Mouse (Mus musculus) thymus, postnatal 14 days (tissue): Measurements from ENCODE around the gene Erich6.
"Not testable (repeated sequence)": the region's sequence is repeated elsewhere in the genome, so short reads cannot be mapped to it uniquely, and the experiment has no call there.

Experiments
- DNase-seq: peaks from one replicate; pipeline ENCODE4 v3.0.0; 2021

The Erich6 gene

GRCm38 (mm10) chr3:58631693-58632092, 5.3 kb downstream of the Erich6 start:
- DNase-seq = no peak

DNA sequence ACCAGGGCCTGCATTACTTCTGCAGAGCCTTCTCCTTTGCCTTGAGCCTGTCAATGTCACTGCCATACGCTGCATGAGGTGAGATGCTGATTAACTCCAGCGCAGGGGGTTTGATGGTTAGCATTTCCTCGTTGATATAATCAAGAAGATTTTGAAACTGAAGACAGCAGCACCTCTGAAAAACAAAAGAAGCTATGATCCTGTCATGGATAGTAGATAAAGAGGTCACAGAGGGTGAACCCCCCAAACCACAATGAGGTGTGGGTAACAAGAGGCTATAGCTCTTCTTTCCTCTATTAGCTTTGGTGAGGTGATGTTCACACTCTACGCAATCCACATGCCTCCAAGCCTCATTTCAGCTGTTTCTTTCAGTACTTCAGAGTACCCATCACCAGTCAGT, 12.0 kb downstream of the Erich6 start:
- DNase-seq = no peak

GRCm38 (mm10) chr3:58622665-58623394, 14.2 kb downstream of the Erich6 start:
- no peak for DNase-seq

GRCm38 (mm10) chr3:58621066-58621465, 15.9 kb downstream of the Erich6 start:
- DNase-seq = no peak

DNA sequence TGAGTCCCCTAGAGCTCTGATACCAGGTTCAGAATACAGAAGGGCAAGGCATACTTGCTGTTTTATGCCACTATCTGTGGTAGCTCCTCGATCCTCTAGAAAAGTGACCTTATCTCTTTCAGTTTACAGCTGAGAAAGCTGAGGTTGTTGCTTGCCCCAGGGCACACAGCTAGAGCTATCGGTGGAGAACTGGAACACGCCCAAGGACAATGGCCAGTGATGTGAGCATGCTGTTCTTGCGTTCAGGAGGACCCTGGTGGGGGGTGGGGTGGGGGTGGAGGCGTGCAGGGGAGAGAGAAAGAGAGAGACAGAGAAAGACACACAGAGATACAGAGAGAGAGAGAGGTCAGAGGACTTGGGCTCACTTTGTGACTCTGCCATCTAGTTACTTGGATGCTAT, 27.0 kb downstream of the Erich6 start:
- no peak for DNase-seq

GRCm38 (mm10) chr3:58608506-58608905, 28.5 kb downstream of the Erich6 start:
- no peak for DNase-seq

DNA sequence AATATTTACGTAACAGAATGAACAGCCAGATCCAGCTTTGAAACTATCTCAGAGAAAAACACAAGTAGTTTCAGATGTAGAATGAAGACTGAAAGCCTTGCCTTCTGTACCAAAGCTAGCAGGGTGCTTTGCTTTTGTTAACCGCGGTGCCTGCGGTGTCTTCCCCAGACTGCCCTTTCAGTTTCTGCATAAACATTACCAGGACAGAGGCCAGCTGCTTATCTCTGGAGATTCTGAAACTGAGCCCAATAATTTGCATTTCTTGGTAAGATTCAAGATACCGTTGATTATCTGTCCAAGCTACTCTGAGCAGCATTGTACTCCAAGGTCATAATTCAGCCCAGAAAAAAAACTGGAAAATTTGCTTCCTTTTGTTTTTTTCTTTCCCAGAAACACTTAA, 43.4 kb downstream of the Erich6 start:
- no peak for DNase-seq

- DNase-seq = not testable (repeated sequence)
Observed at GRCm38 (mm10) chr3:58592666-58593065, 44.3 kb downstream of the Erich6 start.

DNA sequence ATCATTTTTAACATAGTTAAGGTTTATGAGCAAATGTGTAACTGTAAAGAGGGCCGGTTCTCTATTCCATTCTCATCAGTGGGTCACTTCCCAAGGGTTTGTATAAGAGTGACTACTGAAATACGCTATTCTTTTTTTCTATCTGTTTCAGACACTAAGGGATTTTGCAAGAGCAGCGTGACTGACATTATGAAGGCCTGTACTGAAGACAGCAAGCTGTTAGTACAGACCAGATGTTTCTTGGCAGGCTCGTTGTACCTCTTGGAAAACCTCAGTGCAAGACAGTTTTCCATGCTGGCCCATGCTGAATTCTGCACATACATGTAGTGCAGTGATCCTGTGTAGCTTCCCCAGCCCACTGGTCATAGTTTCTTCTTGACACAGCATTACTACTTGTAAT, 46.5 kb downstream of the Erich6 start:
- DNase-seq = not testable (repeated sequence)

- no peak for DNase-seq
Observed at GRCm38 (mm10) chr3:58582788-58583426, 54.1 kb downstream of the Erich6 start.

DNA sequence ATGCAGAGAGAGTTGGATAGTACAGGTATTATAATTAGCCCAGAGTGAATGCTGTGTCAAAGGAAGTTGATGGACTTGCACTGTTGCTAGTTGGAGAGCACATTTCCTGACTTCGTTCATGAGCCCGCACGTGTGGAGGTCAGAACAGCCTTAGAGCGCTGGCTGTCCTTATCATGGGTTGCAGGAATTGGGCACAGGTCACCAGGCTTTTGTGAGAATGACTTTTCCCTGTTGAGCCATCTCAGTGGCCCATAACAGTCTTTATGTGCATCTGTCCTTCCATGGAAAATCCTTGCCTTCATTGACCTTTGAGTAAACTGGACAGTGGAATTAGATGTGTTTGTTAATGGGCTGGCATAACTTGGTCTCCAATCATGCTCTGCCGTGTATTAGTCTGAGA, 54.7 kb downstream of the Erich6 start:
- no peak for DNase-seq

DNA sequence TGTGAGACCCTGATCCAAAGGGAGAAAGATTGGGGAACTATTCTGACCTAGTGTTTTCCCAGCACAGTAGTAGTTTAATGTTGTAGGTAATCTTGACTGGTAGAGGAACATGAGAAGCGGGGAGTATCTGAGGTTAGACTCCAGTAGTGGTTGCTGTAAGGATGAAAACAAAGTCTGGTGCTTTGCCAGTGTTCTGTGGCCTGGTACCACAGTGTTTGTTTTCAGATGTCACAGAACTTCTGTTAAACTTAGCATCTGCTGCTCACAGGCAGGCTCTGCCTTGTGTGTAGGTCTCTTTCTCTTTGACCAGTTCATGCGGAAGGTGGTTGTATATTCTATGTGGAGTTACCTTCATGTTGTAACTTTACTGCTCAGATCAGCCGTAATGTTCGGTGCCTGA, 55.5 kb downstream of the Erich6 start:
- DNase-seq = no peak

DNA sequence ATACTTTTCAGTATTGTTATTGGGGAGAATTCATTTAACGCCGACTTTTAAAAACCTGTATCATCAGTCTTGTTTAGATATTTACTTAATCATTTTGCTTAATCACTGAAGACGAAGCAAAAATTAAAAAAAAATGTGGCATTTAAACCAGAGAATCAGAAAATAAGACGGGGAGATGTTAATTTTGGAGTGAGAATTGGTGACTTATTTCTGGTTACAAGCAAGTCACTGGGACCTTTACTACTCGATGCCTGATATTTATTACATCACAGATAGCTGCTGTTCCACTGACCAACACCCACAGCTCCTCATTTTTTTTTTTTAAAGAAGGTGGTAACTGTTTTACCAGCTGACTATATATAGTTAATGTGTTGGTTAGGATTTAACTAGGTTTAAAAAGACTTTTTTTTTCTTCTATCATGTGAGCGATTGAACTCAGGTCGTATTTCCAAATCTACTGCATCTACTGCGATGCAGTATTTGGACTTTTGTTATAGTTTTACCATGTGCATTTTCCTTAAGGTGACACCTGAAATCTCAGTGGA, 59.4 kb downstream of the Erich6 start:
- no peak for DNase-seq

- DNase-seq = no peak
Observed at GRCm38 (mm10) chr3:58577067-58577503, 59.9 kb downstream of the Erich6 start.

DNA sequence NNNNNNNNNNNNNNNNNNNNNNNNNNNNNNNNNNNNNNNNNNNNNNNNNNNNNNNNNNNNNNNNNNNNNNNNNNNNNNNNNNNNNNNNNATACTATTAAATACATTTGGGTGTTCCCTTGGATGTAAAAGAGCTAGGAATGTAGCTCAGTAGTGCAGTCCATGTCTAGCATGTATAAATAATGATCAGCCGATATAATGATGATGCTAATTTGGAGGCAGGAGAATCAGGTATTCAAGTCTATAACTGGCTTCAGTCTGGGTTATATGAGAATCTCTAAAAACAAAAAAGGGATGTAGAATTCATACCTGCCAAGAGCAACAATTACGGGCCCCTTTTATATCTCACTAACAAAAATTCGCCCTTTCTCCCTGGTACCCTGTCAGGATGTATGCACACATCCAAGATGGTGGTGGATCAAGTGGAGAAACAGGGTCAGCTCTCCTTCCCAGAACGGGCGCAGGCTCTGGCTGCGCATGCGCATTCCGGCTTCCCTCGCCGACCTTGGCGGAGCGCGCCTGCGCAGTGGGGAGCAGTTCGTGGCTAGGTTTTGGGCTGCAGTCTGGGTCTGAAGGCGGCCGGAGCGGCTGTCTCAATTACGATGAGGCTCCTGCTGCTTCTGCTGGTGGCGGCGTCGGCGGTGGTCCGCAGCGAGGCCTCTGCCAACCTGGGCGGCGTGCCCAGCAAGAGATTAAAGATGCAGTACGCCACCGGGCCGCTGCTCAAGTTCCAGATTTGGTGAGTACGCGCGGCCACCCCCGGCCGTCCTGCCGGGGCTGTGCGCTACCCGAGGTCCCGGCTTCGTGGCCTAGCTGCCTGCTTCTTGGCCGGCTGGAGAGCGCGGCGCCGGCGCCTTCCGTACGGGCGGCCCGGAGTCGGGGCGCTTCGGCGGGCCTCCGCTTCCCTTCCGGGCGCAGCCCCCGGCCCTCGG, 60.6 kb downstream of the Erich6 start, which contains the start of gene Selenot:
TSS of gene Selenot (plus strand) at position 500 of the 930 bp plus-strand sequence.
- peak; percentile 95 for DNase-seq

DNA sequence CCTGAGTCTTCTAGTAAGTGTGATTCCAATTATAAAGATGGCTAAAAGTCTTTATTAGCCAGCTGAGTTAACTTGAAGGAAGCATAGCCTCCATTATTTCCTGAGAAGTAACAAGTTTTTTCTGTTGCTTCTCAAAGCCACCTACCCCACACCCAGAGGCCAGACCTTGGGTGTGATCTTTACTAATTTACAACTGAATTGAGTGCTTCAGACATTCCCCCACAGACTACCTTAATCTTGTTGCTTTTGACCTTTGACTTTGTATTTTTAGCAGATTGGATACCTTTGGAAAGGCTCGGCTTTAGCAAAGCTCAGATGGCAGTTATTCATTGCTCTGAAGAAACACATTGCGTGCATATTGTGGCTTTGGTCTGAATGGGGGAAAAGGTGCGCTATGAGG, 66.2 kb downstream of the Erich6 start:
- no peak for DNase-seq
